ENCODE assay signal across 15 mouse cellular contexts in genomic region chr4:89692780-89693179, GRCm38 (mm10). TPM values are rescaled to one million over a fixed set of nuclear protein-coding genes. Genes with fewer than 3 reads are reported as not detected.
DNase-seq lines count a peak whose midpoint lies in the region; ATAC-seq and TF ChIP-seq lines count a peak whose summit lies in the region.
"Had no signal": no experiment of that assay in that cellular context is flagged by ENCODE, and none has a peak within 500 bp of the region (broad histone marks: within the 10 kb centered on the region; RNA-seq: fewer than 3 reads in every experiment).

No protein-coding gene starts in this region.

- no peak for TF ChIP-seq POLR2A in lung, adult 2 months (IDR thresholded peaks at IDR 0.05; ENCODE audit: borderline replicate concordance, extremely low read depth, low read depth, low read length)
- TF ChIP-seq POLR2A in CH12.LX (IDR thresholded peaks at IDR 0.05; ENCODE audit: low read depth, low read length) = no peak

- H3K79me2 ChIP-seq in CH12.LX (replicated peaks; ENCODE audit: control insufficient read depth, extremely low read depth, insufficient read depth, poor library complexity, severe bottlenecking) = no peaks in the 10 kb centered on the region

- 9% methylated on average over 1 of the region's 1 CpGs for WGBS in heart, postnatal 0 days
- WGBS in lung, adult 2 months = 38% methylated on average over 1 of the region's 1 CpGs
- WGBS in neural tube, embryonic 15.5 days = 23% methylated on average over 1 of the region's 1 CpGs

- no peaks in the 10 kb centered on the region for H3K4me1 ChIP-seq in heart, postnatal 0 days (ENCODE audit: control insufficient read depth, insufficient read depth)
- H3K4me1 ChIP-seq in lung, adult 2 months (ENCODE audit: control insufficient read depth, insufficient read depth, low read length) = no peaks in the 10 kb centered on the region
- 0 out of 4 replicates have a peak, but pooled peaks cover 0 to 5% of the 10 kb centered on the region in 2 experiments for H3K4me1 ChIP-seq in CH12.LX (ENCODE audit: control insufficient read depth in 1 of 2, insufficient read depth in 2 of 2)
- H3K4me1 ChIP-seq in neural tube, embryonic 15.5 days = peaks cover 14% of the 10 kb centered on the region

- H3K4me2 ChIP-seq in heart, postnatal 0 days (ENCODE audit: low read depth, low read length) = no peak overlapping the region
- H3K4me2 ChIP-seq in CH12.LX (ENCODE audit: insufficient read depth, low read depth, poor library complexity, severe bottlenecking) = no peak overlapping the region
- H3K4me2 ChIP-seq in neural tube, embryonic 15.5 days = no peak overlapping the region
- H3K4me2 ChIP-seq: lung, embryonic 15.5 days had no signal

- no peak for DNase-seq in heart, postnatal 0 days (ENCODE audit: low spot score)
- DNase-seq in heart, postnatal 10 days = no peak
- no peak for DNase-seq in lung, adult 2 months
- DNase-seq in lung, postnatal 10 days = no peak
- DNase-seq in CH12.LX (ENCODE audit: extremely low read depth) = peak; percentile 38
- peak; percentile 55 for DNase-seq in embryo, embryonic 10.5 days (ENCODE audit: low spot score)
- no peak for DNase-seq in right cerebral cortex, postnatal 36 days (ENCODE audit: low spot score in 2 of 2)
- DNase-seq: cerebellum, adult 18-20 months; heart, adult 11 months; kidney, postnatal 10 days; thymus, postnatal 25 days had no signal

- no peak overlapping the region for H3K4me3 ChIP-seq in heart, postnatal 0 days (ENCODE audit: low read depth, low read length)
- no peak overlapping the region for H3K4me3 ChIP-seq in lung, adult 2 months (replicated peaks; ENCODE audit: extremely low read depth, low read depth, low read length)
- no peak overlapping the region for H3K4me3 ChIP-seq in CH12.LX (replicated peaks in 1 of 3; ENCODE audit: low read depth in 2 of 3, low read length in 2 of 3, poor library complexity in 1 of 3)
- no peak overlapping the region for H3K4me3 ChIP-seq in neural tube, embryonic 15.5 days (replicated peaks)
- H3K4me3 ChIP-seq: lung, embryonic 15.5 days had no signal

- no peaks in the 10 kb centered on the region for H3K9me3 ChIP-seq in heart, postnatal 0 days (replicated peaks; ENCODE audit: control insufficient read depth, low read length)
- H3K9me3 ChIP-seq in CH12.LX (replicated peaks; ENCODE audit: low read length) = peaks cover 7% of the 10 kb centered on the region
- H3K9me3 ChIP-seq in neural tube, embryonic 15.5 days (replicated peaks) = no peaks in the 10 kb centered on the region
- H3K9me3 ChIP-seq: lung, embryonic 15.5 days had no signal

- peak; percentile 74 for TF ChIP-seq RAD21 in CH12.LX (IDR thresholded peaks at IDR 0.05; ENCODE audit: low read depth, low read length)

- TF ChIP-seq CTCF in heart, postnatal 0 days (IDR thresholded peaks at IDR 0.05; ENCODE audit: low read depth) = peak; percentile 52
- TF ChIP-seq CTCF in lung, adult 2 months (IDR thresholded peaks at IDR 0.05; ENCODE audit: insufficient read depth, low read length) = peak; percentile 3; the same call in 1 of the 2 replicates
- TF ChIP-seq CTCF in CH12.LX (conservative IDR thresholded peaks at IDR 0.05 in 1 of 2, IDR thresholded peaks at IDR 0.05 in 1 of 2; ENCODE audit: low read depth in 2 of 2, low read length in 2 of 2) = peak in 1 of 2 experiments; percentile 77; a peak in 3 of 4 replicates

- no peak for TF ChIP-seq EP300 in heart, postnatal 0 days (IDR thresholded peaks at IDR 0.05; ENCODE audit: low read depth)
- no peak for TF ChIP-seq EP300 in CH12.LX (IDR thresholded peaks at IDR 0.05; ENCODE audit: low read length)

- H3K27ac ChIP-seq in heart, postnatal 0 days (ENCODE audit: low read depth) = no peak overlapping the region
- no peak overlapping the region for H3K27ac ChIP-seq in CH12.LX (ENCODE audit: insufficient read depth, low read depth)
- no peak overlapping the region for H3K27ac ChIP-seq in neural tube, embryonic 15.5 days (replicated peaks)
- H3K27ac ChIP-seq: lung, embryonic 15.5 days had no signal

- intact Hi-C loops in heart, postnatal 10 days (cut with DNase I) = loop anchor here (2.0 kb wide), 2 partner anchors 118 to 160 kb away; no protein-coding TSS in a partner anchor

- no peak overlapping the region for H3K9ac ChIP-seq in heart, postnatal 0 days (replicated peaks; ENCODE audit: low read depth, low read length)
- H3K9ac ChIP-seq in CH12.LX (ENCODE audit: insufficient read depth, low read depth) = no peak overlapping the region
- no peak overlapping the region for H3K9ac ChIP-seq in neural tube, embryonic 15.5 days (replicated peaks)
- H3K9ac ChIP-seq: lung, embryonic 15.5 days had no signal

- dilution Hi-C loops in CH12.LX (cut with MboI; ENCODE audit: extremely low pct_ligation_motif_present, extremely low pct_unique_long_range_greater_than_20kb, low sequenced_read_pairs) = no loop called here

- H3K36me3 ChIP-seq in heart, postnatal 0 days (replicated peaks; ENCODE audit: control insufficient read depth, insufficient read depth, low read length) = no peaks in the 10 kb centered on the region
- no peaks in the 10 kb centered on the region for H3K36me3 ChIP-seq in CH12.LX (replicated peaks in 1 of 2; ENCODE audit: control insufficient read depth in 1 of 2, insufficient read depth in 1 of 2, low read length in 1 of 2)
- H3K36me3 ChIP-seq in neural tube, embryonic 15.5 days = no peaks in the 10 kb centered on the region
- H3K36me3 ChIP-seq: G1E; lung, embryonic 15.5 days had no signal

- in situ Hi-C loops in CH12.LX (cut with MboI; ENCODE audit: low pct_ligation_motif_present, low pct_unique_long_range_greater_than_20kb, low sequenced_read_pairs) = loop anchor here (5.0 to 25.0 kb wide), 2 partner anchors 115 to 805 kb away; partner anchors contain the start of gene Ifne

- no peak for ATAC-seq in heart, postnatal 0 days (ENCODE audit: insufficient read depth, low read depth)
- ATAC-seq in neural tube, embryonic 15.5 days (ENCODE audit: low FRiP score) = no peak

- H3K27me3 ChIP-seq in heart, postnatal 0 days (ENCODE audit: control insufficient read depth, insufficient read depth, low read length) = peaks cover 28% of the 10 kb centered on the region
- no peaks in the 10 kb centered on the region for H3K27me3 ChIP-seq in CH12.LX (replicated peaks)
- peaks cover 28% of the 10 kb centered on the region for H3K27me3 ChIP-seq in neural tube, embryonic 15.5 days (replicated peaks)

TF ChIP-seq in CH12.LX, 34 proteins besides CTCF, POLR2A, EP300 and RAD21:
- TF ChIP-seq ZC3H11A (IDR thresholded peaks at IDR 0.05; ENCODE audit: low read depth, low read length) (peak; percentile 11; the same call in 1 of the 2 replicates), USF1 (IDR thresholded peaks at IDR 0.05; ENCODE audit: low read depth, low read length) (no peak), SMC3 (IDR thresholded peaks at IDR 0.05; ENCODE audit: low read depth, low read length) (peak; percentile 69), JUN (IDR thresholded peaks at IDR 0.05; ENCODE audit: insufficient read depth, low read depth, low read length) (no peak)

RNA-seq across cellular contexts. Expression of gene Dmrta1, which starts 13.5 kb away (rescaled TPM):
- total RNA-seq in heart, postnatal 0 days (2014; rRNA removed; ENCODE audit: low replicate concordance) = 0.31 and 0.73 TPM in 2 replicates
- 0.03 and 0.07 TPM in 2 replicates for polyA plus RNA-seq in heart, postnatal 0 days (2015; fragmentation: Nextera tagmentation; extraction: Ambion mirVana)
- total RNA-seq in heart, postnatal 10 days (2021) = not detected
- polyA plus RNA-seq in lung, adult 2 months (2012; rRNA removed) = not detected in 2 replicates
- not detected in 2 replicates for total RNA-seq in CH12.LX (2012; rRNA removed)
- not detected in 2 replicates for total RNA-seq in CH12.LX (2014; rRNA removed)
- polyA plus RNA-seq in CH12.LX (2012; ENCODE audit: insufficient read length, low read depth) = not detected in 2 replicates
- polyA plus RNA-seq in neural tube, embryonic 15.5 days (2015; fragmentation: Nextera tagmentation; extraction: Ambion mirVana) = 0.22 and 0.32 TPM in 2 replicates
- total RNA-seq: hematopoietic stem cell, adult 5-6 weeks had no signal
- polyA plus RNA-seq: G1E; lung, embryonic 15.5 days had no signal

Comparison
In these comparisons a context has a peak if more than half of its experiments do, and no peak if none do; other contexts are left out.
1. DNase-seq: peak in CH12.LX (single experiment) and embryo, embryonic 10.5 days (single experiment); none in heart, postnatal 0 days (single experiment), heart, postnatal 10 days (0 of 2), lung, adult 2 months (single experiment), lung, postnatal 10 days (single experiment) and right cerebral cortex, postnatal 36 days (0 of 2).